Mouse (Mus musculus) macrophage (primary cell): ENCODE data around the gene Hist1h4c. TPM values are rescaled to one million over a fixed set of nuclear protein-coding genes. Genes with fewer than 3 reads are reported as not detected.
"Not testable (repeated sequence)": the region's sequence is repeated elsewhere in the genome, so short reads cannot be mapped to it uniquely, and the experiment has no call there.

ENCODE experiments used
- H3K27ac ChIP-seq: fragments of 350-480 bp; formaldehyde crosslinking; 2 replicates; pipeline ENCODE4 v1.9.0; 2021
- H3K36me3 ChIP-seq: fragments of 350-480 bp; formaldehyde crosslinking; 2 replicates; pipeline ENCODE4 v1.9.0; 2021; ENCODE audit errors: inconsistent target
- H3K4me3 ChIP-seq: fragments of 350-480 bp; formaldehyde crosslinking; 2 replicates; pipeline ENCODE4 v1.9.0; 2021; ENCODE audit errors: inconsistent target
- H3K79me2 ChIP-seq: fragments of 350-480 bp; formaldehyde crosslinking; 2 replicates; pipeline ENCODE4 v1.9.0; 2021; ENCODE audit errors: inconsistent target
- WGBS: methylation state at CpG from one replicate; pipeline ENCODE4 v1.1.7; 2026; ENCODE audit warnings: inconsistent platforms; ENCODE audit not compliant: missing documents; 5-methylcytosine and 5-hydroxymethylcytosine counted together
- polyA plus RNA-seq: library from polyadenylated mRNA; stranded (reverse); fragments of 250-400 nt; gene quantifications from 3 replicates; pipeline ENCODE4 v1.2.4, GENCODE M21; 2018; ENCODE audit warnings: inconsistent platforms
- total RNA-seq, 78 experiments: library from RNA; depleted of rRNA; stranded (reverse); fragments of 250-400 nt; gene quantifications; 1 replicate in 9 of 78; 2 replicates in 24 of 78; 3 replicates in 43 of 78; 4 replicates in 2 of 78; pipeline ENCODE4 v1.2.4; 2018; ENCODE audit warnings: inconsistent platforms in 56 of 78

Gene Hist1h4c
- 10 to 100 TPM in 14 of 26 experiments, 1 to 10 TPM in 12; 4.0 to 49.2 (median 11.4) TPM for total RNA-seq (2018; cell fraction: chromatin; rRNA removed)
- 10 to 100 TPM; 16.3 to 87.3 (median 38.2) TPM for total RNA-seq (2018; cell fraction: cytosol; rRNA removed)
- total RNA-seq (2018; cell fraction: nucleus; rRNA removed): 100 to 1,000 TPM in 1 of 26 experiments, 10 to 100 TPM in 23, 1 to 10 TPM in 2; 4.8 to 101 (median 22.1) TPM
- polyA plus RNA-seq: 0.53 TPM in 1 of 3 replicates, not detected in the others

DNA sequence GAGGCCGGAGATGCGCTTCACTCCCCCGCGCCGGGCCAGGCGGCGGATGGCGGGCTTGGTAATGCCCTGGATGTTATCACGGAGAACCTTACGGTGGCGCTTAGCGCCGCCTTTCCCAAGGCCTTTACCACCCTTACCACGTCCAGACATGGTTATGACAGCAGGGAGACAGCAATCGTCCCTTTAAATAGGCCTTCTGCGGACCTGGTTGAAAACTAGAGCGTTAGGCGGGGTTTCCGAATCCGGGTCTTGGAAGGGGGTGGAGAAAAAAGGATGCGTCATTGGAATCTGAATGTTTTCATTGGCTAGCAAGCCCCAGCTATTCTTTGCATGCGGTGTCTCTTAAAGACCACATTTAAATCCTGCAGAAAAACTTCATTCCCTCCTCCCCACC lies at the start of gene Hist1h4c:
Gene Hist1h4c (minus strand): TSS at position 155 of the 394 bp plus-strand sequence.
- H3K36me3 ChIP-seq: no peaks in the 10 kb centered on the region

DNA sequence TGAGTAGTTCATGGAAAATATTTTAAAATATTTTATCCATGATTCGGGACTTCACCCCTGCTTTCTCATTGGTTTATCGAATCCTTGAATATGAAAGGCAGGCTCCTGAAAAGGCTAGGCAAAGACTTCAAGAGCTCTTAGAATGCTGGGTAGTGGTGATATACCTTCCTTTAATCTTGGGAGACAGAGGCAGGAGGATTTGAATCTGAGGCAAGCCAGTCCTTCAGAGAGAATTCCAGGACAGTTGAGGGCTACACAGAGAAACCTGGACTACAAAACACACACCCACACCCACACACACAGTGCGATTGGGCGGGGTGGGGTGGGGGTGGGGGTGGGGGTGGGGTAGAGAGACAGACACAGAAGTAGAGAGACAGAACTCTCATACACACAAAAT lies 49.6 kb upstream of the Hist1h4c start:
- 25% methylated on average over 4 of the region's 4 CpGs for WGBS

More for the DNA sequence above, at the start of gene Hist1h4c:
- Histone ChIP-seq H3K27ac (peak within 1 kb of the TSS; percentile 41), H3K79me2 (no peaks in the 10 kb centered on the region), H3K4me3 (peak within 1 kb of the TSS; percentile 12; the same call in 1 of the 2 replicates)
- WGBS: 0% methylated on average over 14 of the region's 22 CpGs

DNA sequence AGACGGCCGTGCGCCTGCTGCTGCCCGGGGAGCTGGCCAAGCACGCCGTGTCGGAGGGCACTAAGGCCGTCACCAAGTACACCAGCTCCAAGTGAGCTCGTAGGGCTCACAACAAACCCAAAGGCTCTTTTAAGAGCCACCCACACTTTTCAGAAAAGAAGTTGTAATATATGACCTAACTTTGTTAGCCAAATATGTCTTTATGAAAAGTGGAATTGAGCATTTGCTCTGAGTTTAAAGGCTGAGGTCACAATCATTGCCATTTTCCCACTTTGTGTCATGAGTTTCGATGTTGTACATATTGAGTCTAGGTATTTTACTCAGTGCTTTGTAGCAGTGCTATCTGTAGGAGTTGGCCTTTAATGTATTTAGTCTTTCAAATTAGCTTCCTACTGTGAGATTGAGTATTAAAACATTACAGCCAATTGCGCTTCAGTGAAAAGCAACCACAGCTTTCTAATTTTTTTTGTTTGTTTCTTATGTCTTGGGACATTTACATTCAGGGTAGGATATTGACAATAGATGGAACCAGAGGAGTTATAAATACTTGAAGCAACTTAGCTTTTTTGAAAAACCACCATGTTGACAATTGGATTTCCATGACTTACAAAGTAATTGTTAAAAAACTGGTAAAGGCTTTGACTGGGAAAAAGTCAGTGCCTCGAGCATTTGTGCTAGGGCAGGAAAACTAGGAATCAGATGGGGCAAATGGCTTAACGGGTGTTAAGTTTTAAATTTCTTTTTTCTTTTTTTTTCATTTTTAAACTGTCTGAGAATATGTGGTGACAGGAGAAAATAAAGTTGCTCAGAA lies 49.0 kb upstream of the Hist1h4c start:
- no peak overlapping the region; the same call in 1 of the 2 replicates for H3K4me3 ChIP-seq
- peak overlapping the region; percentile 93 for H3K27ac ChIP-seq
- WGBS: 14% methylated on average over 10 of the region's 13 CpGs
- no peaks in the 10 kb centered on the region for H3K79me2 ChIP-seq
- H3K36me3 ChIP-seq: no peaks in the 10 kb centered on the region

More for the DNA sequence above, 49.6 kb upstream of the Hist1h4c start:
- no peaks in the 10 kb centered on the region for H3K79me2 ChIP-seq
- H3K27ac ChIP-seq: peak overlapping the region; percentile 93
- H3K4me3 ChIP-seq: no peak overlapping the region
- no peaks in the 10 kb centered on the region for H3K36me3 ChIP-seq

DNA sequence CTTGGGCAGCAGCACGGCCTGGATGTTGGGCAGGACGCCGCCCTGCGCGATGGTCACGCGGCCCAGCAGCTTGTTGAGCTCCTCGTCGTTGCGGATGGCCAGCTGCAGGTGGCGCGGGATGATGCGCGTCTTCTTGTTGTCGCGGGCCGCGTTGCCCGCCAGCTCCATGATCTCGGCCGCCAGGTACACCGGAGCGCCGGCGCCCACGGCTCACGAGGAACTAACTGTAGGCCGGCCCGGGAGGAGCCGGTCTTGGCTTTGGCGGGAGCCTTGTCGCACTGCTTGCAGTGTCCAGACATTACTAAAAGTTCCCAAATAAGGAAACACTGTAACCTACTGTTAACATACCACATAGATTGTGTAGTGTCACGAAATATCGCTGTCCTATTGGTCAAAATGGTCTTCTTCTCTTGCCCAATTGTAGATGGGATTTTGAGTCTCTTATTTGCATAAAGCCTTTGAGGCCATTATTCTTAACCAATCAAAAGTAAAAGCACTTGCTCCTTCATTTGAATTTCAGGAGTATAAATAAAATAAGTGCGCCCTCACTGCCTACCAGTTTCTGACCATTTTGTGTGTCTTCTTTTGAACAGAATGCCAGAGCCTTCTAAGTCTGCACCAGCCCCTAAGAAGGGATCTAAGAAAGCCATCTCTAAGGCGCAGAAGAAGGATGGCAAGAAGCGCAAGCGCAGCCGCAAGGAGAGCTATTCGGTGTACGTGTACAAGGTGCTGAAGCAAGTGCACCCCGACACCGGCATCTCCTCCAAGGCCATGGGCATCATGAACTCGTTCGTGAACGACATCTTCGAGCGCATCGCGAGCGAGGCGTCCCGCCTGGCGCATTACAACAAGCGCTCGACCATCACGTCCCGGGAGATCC lies 48.2 kb upstream of the Hist1h4c start, which contains the start of gene Hist1h2bb:
Gene Hist1h2bb (plus strand): TSS at position 534 of the 880 bp plus-strand sequence.
- not testable (repeated sequence) for H3K79me2 ChIP-seq, H3K36me3 ChIP-seq
- Histone ChIP-seq H3K27ac (peak within 1 kb of the TSS; percentile 93), H3K4me3 (peak within 1 kb of the TSS; percentile 15; the same call in 1 of the 2 replicates)
- WGBS: under 1% methylated on average over 30 of the region's 58 CpGs

DNA sequence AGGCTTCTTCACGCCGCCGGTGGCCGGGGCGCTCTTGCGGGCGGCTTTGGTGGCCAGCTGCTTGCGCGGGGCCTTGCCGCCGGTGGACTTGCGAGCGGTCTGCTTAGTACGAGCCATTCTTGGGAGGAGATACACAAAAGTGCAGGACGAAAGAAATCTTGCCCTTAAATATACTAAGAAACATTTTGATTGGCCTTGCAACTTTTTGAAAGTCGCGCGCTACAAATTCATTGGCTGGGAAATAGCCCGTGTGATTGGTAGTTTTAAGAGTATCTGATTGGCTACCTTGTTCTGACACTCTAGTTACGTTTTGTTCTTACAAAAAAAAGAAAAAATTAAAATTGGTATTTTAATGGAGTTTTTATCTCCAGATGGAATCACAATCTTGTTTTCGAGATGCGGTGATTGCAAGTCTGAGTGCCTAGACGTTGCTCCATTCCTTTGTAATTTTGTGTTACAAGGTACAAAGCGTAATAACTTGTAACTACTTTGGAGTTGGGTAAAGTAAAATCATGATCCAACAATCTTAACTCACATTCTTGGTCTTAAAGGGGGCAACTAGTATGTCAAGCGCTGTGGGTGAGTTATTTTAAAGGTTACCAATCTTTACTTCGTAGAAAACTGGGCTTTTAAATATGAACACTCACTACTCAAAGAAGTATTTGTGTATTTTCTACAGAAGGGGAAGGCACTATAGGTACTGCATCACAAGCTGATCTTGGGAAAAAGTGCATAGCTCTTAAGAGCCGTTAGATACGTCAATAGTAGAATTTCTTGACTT lies 47.3 kb upstream of the Hist1h4c start, which contains the start of gene Hist1h3c:
Gene Hist1h3c (minus strand): TSS at position 222 of the 781 bp plus-strand sequence.
- H3K36me3 ChIP-seq: no peaks in the 10 kb centered on the region
- no peaks in the 10 kb centered on the region for H3K79me2 ChIP-seq
- H3K4me3 ChIP-seq: peak within 1 kb of the TSS; percentile 25
- H3K27ac ChIP-seq: peak within 1 kb of the TSS; percentile 93
- WGBS: 2% methylated on average over 21 of the region's 28 CpGs

DNA sequence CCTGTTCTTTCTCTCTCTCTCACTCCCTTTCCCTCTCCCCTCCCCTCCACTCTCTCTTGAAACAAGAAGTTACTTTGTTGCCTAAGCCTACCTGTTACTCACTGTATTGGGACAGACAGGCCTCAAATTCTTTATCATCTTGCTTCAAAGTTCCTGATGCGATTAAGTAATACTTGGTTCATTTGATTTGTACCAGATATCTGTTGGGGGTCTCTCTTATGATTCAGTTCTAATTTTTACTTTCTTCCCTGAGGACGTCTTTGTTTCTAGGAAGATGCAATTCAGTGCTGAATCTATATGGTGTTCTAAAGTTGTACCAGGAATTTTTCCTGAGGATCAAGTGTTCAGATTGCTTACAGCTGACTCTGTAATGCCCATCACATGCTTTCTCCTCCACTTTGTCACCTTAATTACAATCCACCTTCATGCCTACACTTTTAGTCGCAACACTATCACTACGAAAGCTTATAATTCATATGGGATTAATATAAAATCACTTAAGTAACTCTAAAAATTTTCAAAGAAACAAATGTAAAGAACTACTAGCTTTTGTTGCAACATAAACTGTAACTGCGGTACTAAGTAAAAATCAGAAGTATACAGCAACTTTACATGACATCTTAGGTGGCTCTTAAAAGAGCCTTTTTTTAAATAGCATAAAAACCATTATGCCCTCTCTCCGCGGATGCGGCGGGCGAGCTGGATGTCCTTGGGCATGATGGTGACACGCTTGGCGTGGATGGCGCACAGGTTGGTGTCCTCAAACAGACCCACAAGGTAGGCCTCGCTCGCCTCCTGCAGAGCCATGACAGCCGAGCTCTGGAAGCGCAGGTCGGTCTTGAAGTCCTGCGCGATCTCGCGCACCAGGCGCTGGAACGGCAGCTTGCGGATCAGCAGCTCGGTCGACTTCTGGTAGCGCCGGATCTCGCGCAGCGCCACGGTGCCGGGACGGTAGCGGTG lies 46.4 kb upstream of the Hist1h4c start:
- Histone ChIP-seq H3K4me3 (peak overlapping the region; percentile 25), H3K79me2 (no peaks in the 10 kb centered on the region), H3K27ac (peak overlapping the region; percentile 53), H3K36me3 (no peaks in the 10 kb centered on the region)
- WGBS: 13% methylated on average over 10 of the region's 36 CpGs

DNA sequence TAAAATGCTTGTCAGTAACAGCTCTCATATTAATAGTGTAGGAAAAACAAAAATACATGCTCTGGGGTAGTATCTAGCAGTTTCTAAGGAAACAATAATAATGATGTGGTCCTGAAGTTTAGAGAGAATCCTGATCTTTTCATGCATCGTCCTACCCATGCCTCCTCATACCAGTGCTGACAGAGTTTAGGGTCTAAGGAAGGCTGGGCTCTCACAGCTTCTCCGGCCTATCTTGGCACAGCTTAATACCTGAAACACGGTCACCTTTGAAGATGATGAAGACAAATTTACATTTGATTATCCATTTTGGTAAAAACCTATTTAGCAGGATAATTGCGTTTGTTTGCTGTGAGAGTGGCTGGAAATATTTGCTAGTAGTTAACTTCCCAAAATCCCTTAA lies 45.7 kb upstream of the Hist1h4c start:
- H3K36me3 ChIP-seq: no peaks in the 10 kb centered on the region
- 89% methylated on average over 4 of the region's 4 CpGs for WGBS
- no peaks in the 10 kb centered on the region for H3K79me2 ChIP-seq
- peak overlapping the region; percentile 25; the same call in 1 of the 2 replicates for H3K4me3 ChIP-seq
- H3K27ac ChIP-seq: peak overlapping the region; percentile 53

DNA sequence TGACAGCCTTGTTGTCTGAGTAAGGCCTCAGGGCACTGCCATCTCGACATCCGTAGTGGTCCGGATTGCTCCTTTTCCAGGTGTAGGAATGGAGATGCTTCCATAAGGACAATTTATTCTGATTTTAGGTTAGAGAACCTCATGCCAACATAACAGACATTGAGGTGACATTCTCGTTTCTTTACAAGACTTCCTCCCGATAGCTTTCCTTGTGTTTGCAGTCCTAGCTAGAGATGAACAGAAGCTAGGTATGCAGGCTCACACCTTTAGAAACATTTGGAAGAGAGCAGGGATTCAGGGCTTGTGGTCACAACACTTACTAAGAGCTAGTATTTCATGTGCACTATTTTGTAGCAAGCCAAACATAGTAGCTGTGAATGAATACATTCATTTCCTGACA lies 45.0 kb upstream of the Hist1h4c start:
- Histone ChIP-seq H3K79me2 (no peaks in the 10 kb centered on the region), H3K27ac (no peak overlapping the region)

DNA sequence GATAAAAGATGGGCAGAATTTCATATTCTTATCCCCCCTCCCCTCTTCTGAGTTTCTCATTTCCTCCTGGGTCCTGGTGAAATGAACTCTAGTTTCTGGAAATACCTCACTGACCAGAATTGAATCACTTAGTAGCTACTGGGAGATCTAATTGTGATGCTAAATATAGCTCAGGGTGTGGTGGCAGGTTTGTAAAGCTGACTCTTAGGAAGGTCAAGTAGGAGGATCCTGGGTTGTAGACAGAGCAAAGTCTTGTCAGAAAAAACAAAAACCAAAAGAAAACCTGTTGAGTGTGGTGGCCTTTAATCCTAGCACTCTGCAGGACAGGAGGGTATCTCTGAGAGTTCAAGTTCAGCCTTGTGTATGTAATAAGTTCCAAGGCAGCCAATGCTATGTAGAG lies 43.8 kb upstream of the Hist1h4c start:
- no peak overlapping the region for H3K4me3 ChIP-seq
- H3K27ac ChIP-seq: no peak overlapping the region
- H3K36me3 ChIP-seq: no peaks in the 10 kb centered on the region
- no peaks in the 10 kb centered on the region for H3K79me2 ChIP-seq

More for the DNA sequence above, 45.0 kb upstream of the Hist1h4c start:
- WGBS: 94% methylated on average over 4 of the region's 5 CpGs
- Histone ChIP-seq H3K36me3 (no peaks in the 10 kb centered on the region), H3K4me3 (no peak overlapping the region)

DNA sequence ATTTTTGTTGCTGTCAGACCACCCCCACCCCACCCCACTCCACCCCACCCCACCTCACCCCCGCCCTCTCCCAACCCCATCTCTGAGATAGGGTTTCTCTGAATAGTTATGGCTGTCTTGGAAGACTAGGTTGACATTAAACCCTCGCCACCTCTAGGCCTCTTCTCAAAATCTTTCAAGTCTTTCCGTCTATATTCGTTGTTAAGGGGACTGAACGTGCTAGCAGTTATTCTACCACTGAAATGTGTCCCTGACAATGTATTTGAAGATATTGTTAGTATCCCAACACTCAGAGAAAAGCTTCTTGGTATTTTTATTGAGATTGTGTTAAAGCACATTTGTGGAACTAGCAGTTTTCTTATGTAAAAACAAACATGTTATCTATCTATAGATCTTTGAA lies 42.7 kb upstream of the Hist1h4c start:
- peak overlapping the region; percentile 60; the same call in 1 of the 2 replicates for H3K4me3 ChIP-seq

DNA sequence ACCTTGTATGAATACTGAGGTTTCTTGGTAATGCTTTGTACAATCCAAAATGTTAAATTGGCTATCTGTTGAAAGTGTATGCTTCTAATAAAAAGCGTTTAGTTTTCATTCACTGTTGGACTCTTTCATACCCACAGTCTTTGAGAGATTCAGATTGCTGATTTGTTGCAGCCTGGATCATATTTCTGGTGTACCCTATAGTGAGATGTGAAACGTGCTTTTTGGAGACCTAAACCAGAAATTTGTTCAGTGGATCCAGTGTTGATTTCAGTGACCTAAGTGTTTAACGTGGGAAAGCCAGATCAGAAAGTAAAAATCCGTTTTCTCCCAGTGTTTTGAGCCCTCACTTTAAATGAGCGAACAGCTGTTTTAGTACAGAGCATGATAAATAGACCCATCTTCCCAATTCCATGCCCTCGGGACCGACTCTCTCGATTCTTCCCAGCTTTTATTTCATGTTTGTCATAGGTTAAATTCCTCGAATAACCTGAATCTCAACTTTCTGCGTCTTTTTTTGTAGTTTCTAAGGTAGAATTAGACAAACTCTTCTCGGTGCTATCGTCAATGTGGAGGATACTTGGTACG lies 42.1 kb upstream of the Hist1h4c start:
- peak overlapping the region; percentile 60 for H3K4me3 ChIP-seq

More for the DNA sequence above, 42.7 kb upstream of the Hist1h4c start:
- Histone ChIP-seq H3K79me2 (no peaks in the 10 kb centered on the region), H3K27ac (peak overlapping the region; percentile 90), H3K36me3 (no peaks in the 10 kb centered on the region)
- WGBS: 79% methylated on average over 4 of the region's 5 CpGs

DNA sequence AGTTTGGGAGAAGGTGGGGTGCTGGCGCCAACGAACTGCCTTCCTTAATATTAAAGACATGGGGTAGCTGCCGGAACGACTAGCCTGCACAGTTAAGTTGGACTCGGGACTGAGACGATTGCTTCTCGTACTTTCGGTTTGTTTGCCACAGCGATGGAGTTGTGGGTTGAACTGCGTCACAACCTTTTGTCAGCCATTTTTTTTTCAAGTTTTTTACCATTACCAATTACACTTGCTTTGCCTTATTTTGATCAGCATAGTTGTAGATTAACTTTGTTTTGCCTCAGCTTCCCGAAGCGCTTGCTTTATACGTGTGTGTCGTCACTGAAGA lies 41.6 kb upstream of the Hist1h4c start:
- WGBS: under 1% methylated on average over 14 of the region's 14 CpGs
- Histone ChIP-seq H3K27ac (peak overlapping the region; percentile 90), H3K36me3 (no peaks in the 10 kb centered on the region), H3K79me2 (no peaks in the 10 kb centered on the region), H3K4me3 (peak overlapping the region; percentile 60)

More for the DNA sequence above, 42.1 kb upstream of the Hist1h4c start:
- peak overlapping the region; percentile 90 for H3K27ac ChIP-seq
- WGBS: 37% methylated on average over 13 of the region's 13 CpGs
- H3K79me2 ChIP-seq: no peaks in the 10 kb centered on the region
- no peaks in the 10 kb centered on the region for H3K36me3 ChIP-seq
